In genomic region chr6:30907970-30908369, GRCm38 (mm10) we compare ENCODE assay signal across 13 mouse cellular contexts. TPM values are rescaled to one million over a fixed set of nuclear protein-coding genes. Genes with fewer than 3 reads are reported as not detected.
DNase-seq lines count a peak whose midpoint lies in the region; ATAC-seq lines count a peak whose summit lies in the region.
"Had no signal": no experiment of that assay in that cellular context is flagged by ENCODE, and none has a peak within 500 bp of the region (broad histone marks: within the 10 kb centered on the region; RNA-seq: fewer than 3 reads in every experiment).

No protein-coding gene starts in this region.

- H3K4me3 ChIP-seq in neural tube, embryonic 13.5 days = no peak overlapping the region
- H3K4me3 ChIP-seq in neural tube, embryonic 15.5 days (replicated peaks) = no peak overlapping the region
- no peak overlapping the region for H3K4me3 ChIP-seq in midbrain, embryonic 10.5 days
- H3K4me3 ChIP-seq in heart, embryonic 10.5 days = no peak overlapping the region
- H3K4me3 ChIP-seq: forebrain, embryonic 15.5 days had no signal

- 56% methylated on average over 3 of the region's 3 CpGs for WGBS in neural tube, embryonic 13.5 days
- 50% methylated on average over 3 of the region's 3 CpGs for WGBS in neural tube, embryonic 15.5 days
- WGBS in midbrain, embryonic 10.5 days = 51% methylated on average over 3 of the region's 3 CpGs
- WGBS in heart, embryonic 10.5 days = 64% methylated on average over 3 of the region's 3 CpGs

- no peak for ATAC-seq in neural tube, embryonic 13.5 days (ENCODE audit: low read depth)
- ATAC-seq in neural tube, embryonic 15.5 days (ENCODE audit: low FRiP score) = no peak
- ATAC-seq: activated CD4-positive, CD25-positive, alpha-beta regulatory T cell, adult 4 months; forebrain, embryonic 15.5 days had no signal

- H3K4me2 ChIP-seq in neural tube, embryonic 13.5 days = no peak overlapping the region
- H3K4me2 ChIP-seq in neural tube, embryonic 15.5 days = no peak overlapping the region
- H3K4me2 ChIP-seq: forebrain, embryonic 15.5 days; heart, embryonic 11.5 days had no signal

- peak; percentile 11 for DNase-seq in embryo, embryonic 10 days (ENCODE audit: low spot score)
- no peak for DNase-seq in embryo, embryonic 11 days
- no peak for DNase-seq in midbrain, embryonic 10.5 days (ENCODE audit: low spot score)
- DNase-seq in ovary, adult 18-20 months (ENCODE audit: low spot score) = no peak
- DNase-seq in B cell, adult 2 months = no peak
- no peak for DNase-seq in heart, embryonic 10.5 days (ENCODE audit: low spot score)

- H3K36me3 ChIP-seq in neural tube, embryonic 13.5 days = no peaks in the 10 kb centered on the region
- no peaks in the 10 kb centered on the region for H3K36me3 ChIP-seq in neural tube, embryonic 15.5 days
- H3K36me3 ChIP-seq in midbrain, embryonic 10.5 days = no peaks in the 10 kb centered on the region
- no peaks in the 10 kb centered on the region for H3K36me3 ChIP-seq in heart, embryonic 10.5 days
- H3K36me3 ChIP-seq: forebrain, embryonic 15.5 days had no signal

- no peaks in the 10 kb centered on the region for H3K27me3 ChIP-seq in neural tube, embryonic 13.5 days
- H3K27me3 ChIP-seq in neural tube, embryonic 15.5 days (replicated peaks) = no peaks in the 10 kb centered on the region
- no peaks in the 10 kb centered on the region for H3K27me3 ChIP-seq in midbrain, embryonic 10.5 days (ENCODE audit: low read depth, poor library complexity, severe bottlenecking)
- H3K27me3 ChIP-seq in heart, embryonic 10.5 days (ENCODE audit: insufficient read depth, poor library complexity, severe bottlenecking) = no peaks in the 10 kb centered on the region
- H3K27me3 ChIP-seq: forebrain, embryonic 15.5 days had no signal

- H3K9me3 ChIP-seq in neural tube, embryonic 13.5 days = no peaks in the 10 kb centered on the region
- H3K9me3 ChIP-seq in neural tube, embryonic 15.5 days (replicated peaks) = no peaks in the 10 kb centered on the region
- no peaks in the 10 kb centered on the region for H3K9me3 ChIP-seq in midbrain, embryonic 10.5 days (replicated peaks)
- no peaks in the 10 kb centered on the region for H3K9me3 ChIP-seq in heart, embryonic 10.5 days
- H3K9me3 ChIP-seq: forebrain, embryonic 15.5 days had no signal

- no peak overlapping the region for H3K27ac ChIP-seq in neural tube, embryonic 13.5 days (replicated peaks)
- H3K27ac ChIP-seq in neural tube, embryonic 15.5 days (replicated peaks) = no peak overlapping the region
- H3K27ac ChIP-seq in midbrain, embryonic 10.5 days (replicated peaks) = peak overlapping the region; percentile 72
- no peak overlapping the region for H3K27ac ChIP-seq in heart, embryonic 10.5 days
- H3K27ac ChIP-seq: forebrain, embryonic 15.5 days; kidney, postnatal 0 days had no signal

- no peaks in the 10 kb centered on the region for H3K4me1 ChIP-seq in neural tube, embryonic 13.5 days (replicated peaks)
- peaks cover 3% of the 10 kb centered on the region; the same call in 1 of the 2 replicates for H3K4me1 ChIP-seq in neural tube, embryonic 15.5 days
- H3K4me1 ChIP-seq in midbrain, embryonic 10.5 days = peaks cover 10% of the 10 kb centered on the region
- H3K4me1 ChIP-seq in heart, embryonic 10.5 days = no peaks in the 10 kb centered on the region

- 0 out of 2 replicates have a peak overlapping the region, but pooled peaks have one; percentile 12 for H3K9ac ChIP-seq in neural tube, embryonic 13.5 days
- H3K9ac ChIP-seq in neural tube, embryonic 15.5 days (replicated peaks) = no peak overlapping the region
- H3K9ac ChIP-seq: forebrain, embryonic 15.5 days had no signal

RNA-seq across cellular contexts. Expression of gene Tsga13, which starts 7.4 kb away (rescaled TPM):
- polyA plus RNA-seq in neural tube, embryonic 13.5 days (2015; fragmentation: Nextera tagmentation; extraction: Ambion mirVana) = 0.39 TPM in 1 of 2 replicates, not detected in the other
- 0.54 TPM in 1 of 2 replicates, not detected in the other for polyA plus RNA-seq in neural tube, embryonic 15.5 days (2015; fragmentation: Nextera tagmentation; extraction: Ambion mirVana)
- polyA plus RNA-seq in midbrain, embryonic 10.5 days (2016; fragmentation: Nextera tagmentation; extraction: Ambion mirVana) = 0.23 TPM in 1 of 2 replicates, not detected in the other
- polyA plus RNA-seq in heart, embryonic 10.5 days (2016; fragmentation: Nextera tagmentation; extraction: Ambion mirVana) = not detected in 2 replicates
- polyA plus RNA-seq: activated CD4-positive, CD25-positive, alpha-beta regulatory T cell, adult 4 months; liver, adult 2 months had no signal

RNA-seq across cellular contexts. Expression of gene Copg2, which starts 11.4 kb away (rescaled TPM):
- polyA plus RNA-seq in neural tube, embryonic 13.5 days (2015; fragmentation: Nextera tagmentation; extraction: Ambion mirVana) = 27.6 and 29.7 TPM in 2 replicates
- polyA plus RNA-seq in neural tube, embryonic 15.5 days (2015; fragmentation: Nextera tagmentation; extraction: Ambion mirVana) = 27.4 and 31.2 TPM in 2 replicates
- 34.3 and 43.5 TPM in 2 replicates for polyA plus RNA-seq in midbrain, embryonic 10.5 days (2016; fragmentation: Nextera tagmentation; extraction: Ambion mirVana)
- 18.6 and 27.7 TPM in 2 replicates for polyA plus RNA-seq in heart, embryonic 10.5 days (2016; fragmentation: Nextera tagmentation; extraction: Ambion mirVana)

RNA-seq across cellular contexts. Expression of gene Klf14, which starts 50.9 kb away (rescaled TPM):
- polyA plus RNA-seq in neural tube, embryonic 13.5 days (2015; fragmentation: Nextera tagmentation; extraction: Ambion mirVana) = 0.27 and 0.90 TPM in 2 replicates
- polyA plus RNA-seq in neural tube, embryonic 15.5 days (2015; fragmentation: Nextera tagmentation; extraction: Ambion mirVana) = 0.56 and 1.4 TPM in 2 replicates
- 0.52 TPM in 2 replicates for polyA plus RNA-seq in midbrain, embryonic 10.5 days (2016; fragmentation: Nextera tagmentation; extraction: Ambion mirVana)
- 1.6 and 2.0 TPM in 2 replicates for polyA plus RNA-seq in heart, embryonic 10.5 days (2016; fragmentation: Nextera tagmentation; extraction: Ambion mirVana)
- polyA plus RNA-seq: activated CD4-positive, CD25-positive, alpha-beta regulatory T cell, adult 4 months; liver, adult 2 months had no signal
